Mouse (Mus musculus): ENCODE data around the gene Stxbp1.

- TF ChIP-seq EP300 (IDR thresholded peaks at IDR 0.05; ENCODE audit: low read depth) (no peak; the same call in 1 of the 2 replicates), CTCF (IDR thresholded peaks at IDR 0.05; ENCODE audit: low read depth) (no peak)
These were observed 90.4 kb downstream of the Stxbp1 start for GRCm38 (mm10) chr2:32756674-32757055.

All from heart, postnatal 0 days (tissue).